Mouse (Mus musculus) limb, embryonic 14.5 days (tissue): ENCODE data around the gene Psat1. TPM values are rescaled to one million over a fixed set of nuclear protein-coding genes. Genes with fewer than 3 reads are reported as not detected.
A peak's percentile ranks its signal among the peaks of the same experiment; 100 is the strongest.

Experiments used
- ATAC-seq: fragments of 200-750 bp; cut with Nextera tagmentation; 2 replicates; pipeline ENCODE4 v1.8.0; 2017; ENCODE audit warnings: low read depth, moderate number of reproducible peaks, moderate TSS enrichment; ENCODE audit not compliant: low FRiP score
- DNase-seq: peaks from one replicate; pipeline ENCODE4 v3.0.0-alpha.2; 2015; ENCODE audit warnings: low spot score
- H3K27ac ChIP-seq: fragments of 300-500 bp; sonication (generic); replicated peaks from 2 replicates; pipeline ENCODE4 v1.5.1; 2014; ENCODE audit warnings: low read depth, mild to moderate bottlenecking, low read length, moderate library complexity, mixed read lengths
- H3K27me3 ChIP-seq: fragments of 300-500 bp; sonication (generic); 2 replicates; pipeline ENCODE4 v1.6.1; 2014; ENCODE audit warnings: low read length, mixed read lengths; ENCODE audit not compliant: control insufficient read depth, insufficient read depth
- H3K36me3 ChIP-seq: fragments of 300-500 bp; sonication (generic); 2 replicates; pipeline ENCODE4 v1.6.1; 2014; ENCODE audit warnings: mild to moderate bottlenecking, low read length, moderate library complexity, mixed read lengths; ENCODE audit not compliant: control insufficient read depth, insufficient read depth
- H3K4me1 ChIP-seq: fragments of 300-500 bp; sonication (generic); 2 replicates; pipeline ENCODE4 v1.6.1; 2014; ENCODE audit warnings: antibody characterized with exemption, low read length, mixed read lengths; ENCODE audit not compliant: control insufficient read depth, insufficient read depth
- H3K4me2 ChIP-seq: fragments of 300-500 bp; sonication (generic); replicated peaks from 2 replicates; pipeline ENCODE4 v1.6.1; 2014; ENCODE audit warnings: low read depth, mild to moderate bottlenecking, low read length, moderate library complexity; ENCODE audit not compliant: severe bottlenecking
- H3K4me3 ChIP-seq: fragments of 300-500 bp; sonication (generic); replicated peaks from 2 replicates; pipeline ENCODE4 v1.5.1; 2014; ENCODE audit warnings: low read length
- H3K9ac ChIP-seq: fragments of 300-500 bp; sonication (generic); 2 replicates; pipeline ENCODE4 v1.6.1; 2014; ENCODE audit warnings: mild to moderate bottlenecking, low read depth, low read length, moderate library complexity; ENCODE audit not compliant: severe bottlenecking
- H3K9me3 ChIP-seq: fragments of 300-500 bp; sonication (generic); 2 replicates; pipeline ENCODE4 v1.6.1; 2016; ENCODE audit warnings: low read length; ENCODE audit not compliant: control insufficient read depth
- POLR2A ChIP-seq: fragments of 200-500 bp; IDR thresholded peaks from 2 replicates; pipeline ENCODE4 v1.8.0; 2012; ENCODE audit warnings: inconsistent platforms, mild to moderate bottlenecking, moderate library complexity, borderline replicate concordance; ENCODE audit not compliant: insufficient read depth, insufficient read length; ENCODE audit errors: extremely low read depth
- WGBS: fragments of 180-500 bp; shearing (Covaris S2); extraction: QIAGEN DNeasy Blood & Tissue Kit; methylation state at CpG from one replicate; pipeline ENCODE4 v1.1.7; 2014; 5-methylcytosine and 5-hydroxymethylcytosine counted together
- polyA plus RNA-seq, 2 experiments: library from polyadenylated mRNA; depleted of rRNA in 1 of 2; stranded (reverse) in 1 of 2; unstranded in 1 of 2; fragments of >200 nt; fragmentation: Nextera tagmentation in 1 of 2; extraction: Ambion mirVana in 1 of 2; gene quantifications; 2 replicates each; pipeline versions ENCODE4 v1.2.1 to v1.2.3; 2012 to 2014

The Psat1 gene
- polyA plus RNA-seq, 2 experiments, result 71.5 to 119 TPM

DNA sequence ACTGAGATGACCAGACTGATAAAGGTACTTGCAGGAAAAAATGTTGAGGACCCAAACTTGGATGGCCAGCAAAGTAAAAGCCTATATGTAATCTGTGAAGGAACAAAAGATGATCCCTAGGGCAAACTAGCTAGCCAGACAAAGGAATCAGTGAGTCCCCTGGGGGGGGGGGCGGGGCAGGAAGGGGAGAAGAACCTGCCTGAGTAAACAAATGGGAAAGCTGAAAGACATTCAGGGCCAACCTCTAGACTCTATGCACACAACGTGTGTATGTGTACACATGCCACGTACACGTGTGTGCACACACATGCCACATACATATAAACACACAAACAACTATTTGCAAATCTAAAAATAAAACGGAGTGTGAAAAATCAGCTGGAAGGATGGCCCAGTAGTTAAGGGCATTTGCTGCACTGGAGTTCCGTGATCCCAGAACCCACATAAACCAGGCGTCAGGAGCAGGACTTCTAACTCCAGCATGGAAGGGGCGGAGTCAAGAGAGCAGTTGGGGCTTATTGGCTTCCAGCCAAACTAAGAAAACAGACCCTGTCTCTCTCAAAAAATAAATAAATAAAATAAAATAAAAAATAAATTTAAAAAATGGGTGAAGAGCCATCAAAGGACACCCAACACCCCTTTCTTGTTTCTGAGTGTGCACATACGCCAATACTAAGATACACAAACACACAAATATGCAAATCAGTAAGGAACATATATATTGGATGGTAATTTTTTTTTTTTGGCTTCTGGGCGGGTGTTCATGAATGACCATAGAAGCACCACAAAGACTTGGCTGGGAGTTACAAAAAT, 36.0 kb upstream of the Psat1 start:
- H3K27me3 ChIP-seq, result no peaks in the 10 kb centered on the region
- no peak overlapping the region for H3K4me2 ChIP-seq
- H3K4me1 ChIP-seq, result peaks cover 14% of the 10 kb centered on the region; the same call in 1 of the 2 replicates
- H3K27ac ChIP-seq, result no peak overlapping the region
- peaks cover 16% of the 10 kb centered on the region for H3K36me3 ChIP-seq
- ATAC-seq, result no peak
- H3K4me3 ChIP-seq, result no peak overlapping the region
- no peak for DNase-seq
- no peak overlapping the region for H3K9ac ChIP-seq
- 54% methylated on average over 9 of the region's 10 CpGs for WGBS
- no peak for TF ChIP-seq POLR2A
- H3K9me3 ChIP-seq, result no peaks in the 10 kb centered on the region

- WGBS, result 54% methylated on average over 4 of the region's 4 CpGs
- TF ChIP-seq POLR2A, result no peak
- Histone ChIP-seq H3K36me3 (peaks cover 27% of the 10 kb centered on the region), H3K27me3 (no peaks in the 10 kb centered on the region), H3K9me3 (no peaks in the 10 kb centered on the region), H3K9ac (no peak overlapping the region), H3K4me1 (peaks cover 14% of the 10 kb centered on the region; the same call in 1 of the 2 replicates), H3K4me3 (no peak overlapping the region), H3K4me2 (no peak overlapping the region), H3K27ac (no peak overlapping the region)
- DNase-seq (peak; percentile 62), ATAC-seq (peak; percentile 20; the same call in 1 of the 2 replicates)
Measured at GRCm38 (mm10) chr19:15981861-15982260, 34.7 kb upstream of the Psat1 start.

DNA sequence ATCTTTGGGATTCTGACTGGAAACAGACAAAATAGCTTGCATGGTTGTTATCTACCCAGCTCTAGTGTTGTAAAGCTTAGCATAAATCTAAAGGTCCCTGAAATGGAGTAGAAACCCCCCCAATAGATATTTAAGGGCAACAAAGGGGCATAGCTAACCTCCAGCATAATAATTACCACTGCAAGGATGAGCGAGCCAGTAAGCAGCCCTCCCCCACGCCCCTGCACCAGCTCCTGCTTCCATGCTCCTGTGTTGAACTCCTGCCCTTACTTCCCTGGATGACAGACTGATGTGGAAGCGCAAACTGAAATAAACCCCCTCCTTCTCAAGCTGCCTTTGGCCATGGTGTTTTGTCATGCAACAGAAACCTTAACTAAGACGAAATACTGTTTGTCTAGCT, 26.2 kb upstream of the Psat1 start:
- TF ChIP-seq POLR2A, result no peak
- Histone ChIP-seq H3K9ac (no peak overlapping the region), H3K27me3 (no peaks in the 10 kb centered on the region), H3K36me3 (peaks cover 86% of the 10 kb centered on the region), H3K4me1 (no peaks in the 10 kb centered on the region), H3K9me3 (no peaks in the 10 kb centered on the region), H3K27ac (no peak overlapping the region), H3K4me3 (no peak overlapping the region), H3K4me2 (no peak overlapping the region)
- 80% methylated on average over 4 of the region's 4 CpGs for WGBS
- ATAC-seq (no peak), DNase-seq (no peak)

- DNase-seq, result peak; percentile 64
- WGBS, result 70% methylated on average over 3 of the region's 3 CpGs
- H3K4me3 ChIP-seq, result no peak overlapping the region
Measured at GRCm38 (mm10) chr19:15965082-15965481, 17.9 kb upstream of the Psat1 start.

GRCm38 (mm10) chr19:15964533-15964932, 17.4 kb upstream of the Psat1 start:
- WGBS, result 92% methylated on average over 7 of the region's 7 CpGs
- H3K4me2 ChIP-seq, result no peak overlapping the region
- H3K9me3 ChIP-seq, result no peaks in the 10 kb centered on the region
- ATAC-seq, result no peak
- no peak overlapping the region for H3K9ac ChIP-seq
- no peak overlapping the region for H3K4me3 ChIP-seq
- no peak overlapping the region for H3K27ac ChIP-seq
- no peaks in the 10 kb centered on the region for H3K4me1 ChIP-seq
- H3K27me3 ChIP-seq, result no peaks in the 10 kb centered on the region
- peaks cover 55% of the 10 kb centered on the region for H3K36me3 ChIP-seq
- no peak for TF ChIP-seq POLR2A
- DNase-seq, result no peak

More at GRCm38 (mm10) chr19:15965082-15965481, 17.9 kb upstream of the Psat1 start:
- Histone ChIP-seq H3K9me3 (no peaks in the 10 kb centered on the region), H3K36me3 (peaks cover 59% of the 10 kb centered on the region), H3K4me1 (no peaks in the 10 kb centered on the region), H3K4me2 (no peak overlapping the region), H3K9ac (no peak overlapping the region), H3K27me3 (no peaks in the 10 kb centered on the region), H3K27ac (no peak overlapping the region)
- TF ChIP-seq POLR2A, result no peak
- ATAC-seq, result peak; percentile 41; the same call in 1 of the 2 replicates
